Mouse (Mus musculus): Measurements from ENCODE around the gene Crocc2.

DNA sequence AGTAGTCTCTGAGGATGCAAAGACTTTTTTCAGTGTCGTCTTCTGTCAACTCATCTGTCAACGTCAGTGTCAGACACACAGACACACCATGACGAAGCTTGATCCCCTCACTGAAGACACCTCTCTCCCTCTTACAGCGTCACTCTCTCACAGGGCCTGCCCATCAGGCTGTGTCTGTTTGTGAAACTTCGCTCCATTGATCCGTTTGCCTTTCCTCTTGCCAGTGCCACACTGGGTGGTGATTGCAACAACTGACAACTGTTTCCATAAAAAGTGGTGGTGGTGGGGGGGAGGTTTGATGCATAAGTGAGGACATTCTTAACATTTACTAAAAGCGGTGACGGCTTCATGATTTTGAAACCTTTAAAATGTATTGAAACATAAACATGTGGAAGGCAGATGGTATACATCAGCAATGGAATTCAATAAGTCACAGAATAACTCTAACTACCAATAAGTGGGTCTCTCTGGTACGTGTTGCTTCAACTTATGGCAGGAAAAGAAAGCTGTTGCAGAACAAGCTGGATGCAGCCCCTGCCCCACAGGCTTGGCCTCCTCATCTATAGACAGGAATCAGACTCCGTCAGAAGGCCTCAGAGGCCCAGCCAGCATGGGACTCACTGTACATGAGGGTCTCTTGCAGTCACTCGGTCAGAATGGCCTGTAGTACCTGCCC is 45.2 kb upstream of the Crocc2 start:
- TF ChIP-seq POLR2A (IDR thresholded peaks at IDR 0.05; ENCODE audit: low read depth, low read length) (no peak), ZMIZ1 (IDR thresholded peaks at IDR 0.05; ENCODE audit: low read depth, low read length) (no peak), JUN (IDR thresholded peaks at IDR 0.05; ENCODE audit: insufficient read depth, low read depth, low read length) (no peak), TCF12 (IDR thresholded peaks at IDR 0.05; ENCODE audit: low read depth, low read length) (no peak), CTCF (conservative IDR thresholded peaks at IDR 0.05 in 1 of 2, IDR thresholded peaks at IDR 0.05 in 1 of 2; ENCODE audit: low read depth in 2 of 2, low read length in 2 of 2) (no peak), USF2 (conservative IDR thresholded peaks at IDR 0.05; ENCODE audit: low read depth, low read length) (no peak)
